Mouse (Mus musculus) mature B cell (primary cell): Measurements from ENCODE around the gene Kbtbd13.

Experiments used
- in situ Hi-C: fragments of 300-500 bp; cut with MboI; formaldehyde crosslinking; loops from 2 replicates; pipeline ENCODE4 v1.14.3; 2019

Gene Kbtbd13

GRCm38 (mm10) chr9:65391613-65391964 lies at the start of gene Kbtbd13:
Gene Kbtbd13 (minus strand): TSS chr9:65391652.
- in situ Hi-C loops: no loop called here

DNA sequence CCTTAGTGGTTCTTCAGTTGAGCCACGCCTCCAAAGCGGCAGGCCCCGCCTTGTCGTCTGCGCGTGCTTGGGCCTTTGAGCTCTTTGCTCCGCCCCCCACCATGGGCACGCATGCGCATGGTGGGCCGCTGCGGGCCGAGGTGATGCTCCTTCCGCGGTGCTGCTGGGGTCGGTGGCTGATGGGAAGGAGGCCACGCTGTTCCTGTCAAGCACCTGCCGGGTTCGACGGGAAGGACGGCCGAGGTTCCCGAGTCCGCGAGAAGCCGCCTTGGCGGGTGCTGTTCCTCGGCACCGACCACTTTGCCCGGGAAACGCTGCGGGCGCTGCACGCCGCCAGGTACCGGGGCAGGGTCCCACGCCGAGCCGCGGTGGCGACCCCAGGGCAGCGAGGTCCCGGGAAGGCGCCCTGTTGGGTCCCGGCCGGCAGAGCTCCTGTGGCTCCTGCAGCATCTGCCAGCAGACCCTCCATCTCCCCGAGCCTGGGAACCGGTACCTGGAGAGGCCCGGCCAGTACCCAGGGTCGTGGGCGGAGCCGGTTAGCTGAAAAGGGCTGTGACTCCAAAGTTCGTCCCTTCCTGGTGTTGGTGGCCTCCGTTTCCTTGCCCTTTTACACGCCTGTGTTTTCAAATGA lies 44.3 kb upstream of the Kbtbd13 start, which contains the start of gene Mtfmt:
TSS of gene Mtfmt (plus strand) at position 112 of the 631 bp plus-strand sequence.
- in situ Hi-C loops: no loop called here

DNA sequence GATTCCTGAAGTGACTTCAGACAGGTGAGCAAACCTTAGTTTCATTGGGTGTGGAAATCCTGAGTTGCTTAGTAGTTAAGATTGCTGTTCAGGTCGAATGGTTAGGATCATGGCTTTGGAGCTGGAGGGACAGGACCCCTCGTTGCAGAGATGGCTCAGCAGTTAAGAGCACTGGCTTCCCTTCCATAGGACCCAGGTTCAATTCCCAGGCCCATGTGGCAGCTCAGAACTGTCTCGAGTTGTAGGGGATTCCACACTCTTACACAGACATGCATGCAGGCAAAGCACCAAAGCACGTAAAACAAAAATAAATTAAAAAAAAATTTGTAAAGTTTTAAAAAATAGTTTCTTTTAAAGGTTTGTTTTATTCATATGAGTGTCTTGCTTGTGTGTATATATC lies 43.8 kb upstream of the Kbtbd13 start:
- in situ Hi-C loops: no loop called here

GRCm38 (mm10) chr9:65434140-65434539 lies 42.7 kb upstream of the Kbtbd13 start:
- in situ Hi-C loops: no loop called here

DNA sequence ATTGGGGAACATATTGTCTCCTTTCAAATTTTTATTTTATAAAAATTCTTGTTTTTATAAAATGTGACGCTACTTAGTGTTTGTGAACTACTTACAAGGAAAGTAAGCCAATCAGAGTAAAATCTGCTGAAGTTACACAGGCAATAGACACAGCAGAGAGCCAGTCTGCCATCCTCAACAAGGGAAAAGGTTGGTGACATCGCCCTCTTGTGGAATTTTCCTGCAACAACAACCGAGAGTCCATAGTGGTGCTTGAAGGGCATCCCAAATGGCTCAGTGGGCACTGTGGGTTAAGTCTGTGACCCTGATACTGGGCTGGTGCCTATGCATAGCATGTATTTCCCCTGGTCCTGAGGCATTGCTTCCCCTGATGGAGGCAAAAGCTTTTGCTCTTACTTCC lies 40.8 kb upstream of the Kbtbd13 start:
- in situ Hi-C loops: no loop called here

DNA sequence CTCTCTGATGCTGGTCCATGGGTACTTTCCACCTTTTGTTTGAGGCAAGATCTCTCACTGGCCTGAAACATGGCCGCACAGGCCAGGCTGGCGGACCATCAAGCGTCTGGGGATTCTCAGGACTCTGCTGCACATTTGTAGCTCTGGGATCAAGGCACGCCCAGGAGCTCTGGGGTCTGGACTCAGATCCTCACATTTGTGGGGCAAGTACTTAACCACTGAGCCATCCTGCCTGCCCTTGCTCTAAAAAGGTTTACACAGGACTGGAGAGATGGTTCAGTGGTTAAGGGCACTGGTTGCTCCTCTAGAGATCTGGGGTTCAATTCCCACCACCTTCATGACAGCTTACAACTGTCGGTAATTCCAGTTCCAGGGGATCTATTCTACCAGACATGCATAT lies 39.5 kb upstream of the Kbtbd13 start:
- in situ Hi-C loops: no loop called here

- in situ Hi-C loops: no loop called here
These were observed 38.9 kb upstream of the Kbtbd13 start for GRCm38 (mm10) chr9:65430401-65430800.

DNA sequence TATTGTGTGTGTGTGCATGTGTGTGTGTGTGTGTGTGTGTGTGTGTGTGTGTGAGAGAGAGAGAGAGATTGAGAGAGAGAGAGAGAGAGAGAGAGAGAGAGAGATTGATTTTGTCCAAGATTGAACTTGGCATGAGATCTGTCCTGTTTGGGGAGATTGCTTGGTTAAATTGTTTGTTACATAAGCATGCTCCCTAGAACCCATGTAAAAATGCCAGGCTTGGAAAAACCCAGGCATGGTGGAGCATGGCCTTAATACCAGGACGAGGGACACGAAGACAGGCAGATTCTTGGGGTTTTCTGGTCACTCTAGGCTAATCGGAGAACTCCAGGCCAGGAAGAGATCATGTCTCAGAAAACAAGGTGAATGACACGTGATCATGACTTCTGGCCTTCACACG lies 36.6 kb upstream of the Kbtbd13 start:
- in situ Hi-C loops: no loop called here

DNA sequence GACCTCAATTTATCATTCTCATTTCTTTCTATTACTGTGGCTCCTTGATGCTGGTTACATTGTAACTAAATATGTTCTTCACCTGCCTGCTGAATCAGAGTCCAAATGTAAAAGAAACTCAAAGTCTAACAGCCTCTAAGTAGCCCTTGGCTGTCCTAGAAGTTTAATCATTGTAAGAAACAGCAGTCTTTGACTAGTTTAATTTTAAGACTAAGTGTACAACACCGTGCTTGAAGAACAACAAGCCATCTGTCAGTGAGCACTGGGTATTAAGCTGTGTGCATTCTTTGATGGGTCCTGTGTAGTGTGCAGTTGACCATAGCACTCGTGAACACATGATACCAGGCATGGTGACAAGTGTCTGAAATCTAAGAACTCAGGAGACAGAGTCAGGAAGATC lies 36.1 kb upstream of the Kbtbd13 start:
- in situ Hi-C loops: no loop called here

DNA sequence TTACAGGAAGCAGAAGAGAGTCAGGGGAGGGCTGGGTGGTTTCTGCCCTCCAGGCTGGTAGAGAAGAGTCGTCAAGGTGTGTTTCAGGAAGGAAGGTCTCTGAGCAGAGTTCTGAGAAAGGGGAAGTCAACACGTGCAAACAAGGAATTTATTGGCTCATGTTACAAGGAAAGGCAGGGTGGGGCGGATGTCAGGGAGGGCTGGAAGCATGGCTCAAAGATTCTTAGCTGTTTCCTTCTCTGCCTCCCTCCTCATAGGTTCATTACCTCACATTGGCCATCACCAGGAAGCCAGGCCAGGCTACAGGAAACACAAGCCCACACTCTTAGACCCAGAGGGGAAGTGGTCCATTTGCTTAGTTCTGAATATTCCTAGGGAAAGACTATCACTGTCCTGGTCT lies 32.9 kb upstream of the Kbtbd13 start:
- in situ Hi-C loops: no loop called here

GRCm38 (mm10) chr9:65422760-65423501 lies 31.5 kb upstream of the Kbtbd13 start, which contains the start of gene Slc51b:
Gene Slc51b (minus strand): TSS chr9:65422955.
- in situ Hi-C loops: no loop called here

DNA sequence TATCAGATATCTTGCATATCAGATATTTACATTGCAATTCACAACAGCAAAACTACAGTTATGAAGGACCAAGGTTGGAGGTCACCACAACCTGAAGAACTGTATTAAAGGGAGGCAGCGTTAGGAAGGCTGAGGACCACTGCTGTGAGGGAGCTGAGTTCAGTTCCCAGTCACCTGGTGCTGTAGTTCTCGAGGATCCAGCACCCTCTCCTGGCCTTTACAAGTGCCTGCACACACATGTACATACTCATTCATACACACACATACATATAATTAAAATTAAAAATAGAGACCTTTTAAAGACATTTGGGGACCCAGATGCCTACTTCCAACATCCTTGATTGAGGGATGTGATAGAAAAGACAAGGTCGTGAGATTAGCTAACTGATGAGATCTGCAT lies 28.2 kb upstream of the Kbtbd13 start:
- in situ Hi-C loops: no loop called here

GRCm38 (mm10) chr9:65417738-65418137 lies 26.3 kb upstream of the Kbtbd13 start:
- in situ Hi-C loops: no loop called here

- in situ Hi-C loops: no loop called here
These were observed 19.9 kb upstream of the Kbtbd13 start for GRCm38 (mm10) chr9:65411326-65411725.

DNA sequence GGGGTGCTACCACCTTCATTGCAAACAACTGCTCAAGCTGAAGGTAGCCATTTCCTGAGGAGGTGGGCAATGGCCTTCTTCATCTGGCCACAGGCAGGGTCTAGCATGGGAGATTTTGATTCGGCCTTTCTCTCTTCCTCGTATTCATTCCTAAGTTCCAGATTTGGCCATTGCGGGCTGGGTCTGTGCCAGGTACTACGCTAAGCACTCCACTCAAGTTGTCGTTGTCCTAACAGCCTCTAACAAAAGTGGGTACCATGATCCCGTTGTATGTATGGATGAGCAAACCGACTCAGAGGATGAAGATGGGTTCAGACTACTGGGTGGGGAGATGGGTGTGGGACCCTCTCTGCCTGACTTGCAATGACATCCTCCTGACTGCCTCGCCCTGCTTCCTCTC lies 18.9 kb upstream of the Kbtbd13 start:
- in situ Hi-C loops: no loop called here

- in situ Hi-C loops: no loop called here
These were observed 17.4 kb upstream of the Kbtbd13 start for GRCm38 (mm10) chr9:65408871-65409295.

- in situ Hi-C loops: no loop called here
These were observed 16.4 kb upstream of the Kbtbd13 start for GRCm38 (mm10) chr9:65407861-65408260.

DNA sequence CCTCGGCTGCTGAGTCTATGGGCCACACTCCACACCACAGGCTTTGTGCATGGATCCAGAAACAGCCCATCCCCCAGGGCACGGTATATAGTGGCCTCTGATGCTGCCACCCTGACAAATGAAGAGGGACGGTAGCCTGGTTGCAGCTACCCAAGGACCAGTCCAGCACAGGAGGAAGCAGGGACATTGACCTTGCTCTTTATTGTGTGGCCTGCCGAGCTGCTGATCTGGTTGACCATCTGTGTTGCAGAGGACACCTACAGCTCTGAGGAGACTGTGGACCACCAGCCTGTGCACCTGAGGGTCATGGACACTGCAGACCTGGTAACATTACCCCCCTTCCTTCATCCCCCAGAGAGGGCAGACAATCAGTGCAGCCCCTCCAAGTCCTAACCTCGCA lies 15.9 kb upstream of the Kbtbd13 start:
- in situ Hi-C loops: no loop called here

DNA sequence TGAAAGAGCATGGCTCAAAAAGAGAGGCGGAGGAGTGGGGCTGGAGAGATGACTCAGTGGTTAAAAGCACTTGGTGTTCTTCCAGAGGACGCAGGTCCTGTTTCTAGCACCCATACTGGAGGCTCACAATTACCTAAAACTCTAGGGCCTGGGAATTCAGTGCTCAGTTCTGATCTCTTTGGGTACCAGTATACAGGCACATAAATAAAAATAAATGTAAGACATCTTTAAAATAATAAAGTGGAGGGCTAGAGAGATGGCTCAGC lies 13.7 kb upstream of the Kbtbd13 start:
- in situ Hi-C loops: no loop called here

GRCm38 (mm10) chr9:65404331-65405183 lies 13.1 kb upstream of the Kbtbd13 start:
- in situ Hi-C loops: no loop called here

DNA sequence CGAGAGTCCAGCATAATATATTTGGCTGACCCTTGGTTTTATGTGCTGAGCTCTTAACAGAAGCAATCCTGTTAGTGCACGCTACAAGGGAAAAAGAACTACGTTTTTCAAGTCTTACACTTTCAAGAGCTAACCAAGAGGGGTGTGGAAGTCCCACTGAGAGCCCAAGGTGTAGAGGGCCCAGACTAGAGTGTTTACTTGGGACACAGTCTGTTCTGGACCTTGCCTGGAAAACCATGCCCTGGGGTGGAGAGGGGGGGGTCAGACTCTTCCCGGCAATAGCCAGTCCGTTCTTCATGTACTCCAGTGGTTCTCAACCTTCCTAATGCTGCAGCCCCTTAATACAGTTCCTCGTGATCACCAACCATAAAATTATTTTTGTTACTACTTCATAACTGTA lies 8.5 kb upstream of the Kbtbd13 start:
- in situ Hi-C loops: no loop called here

DNA sequence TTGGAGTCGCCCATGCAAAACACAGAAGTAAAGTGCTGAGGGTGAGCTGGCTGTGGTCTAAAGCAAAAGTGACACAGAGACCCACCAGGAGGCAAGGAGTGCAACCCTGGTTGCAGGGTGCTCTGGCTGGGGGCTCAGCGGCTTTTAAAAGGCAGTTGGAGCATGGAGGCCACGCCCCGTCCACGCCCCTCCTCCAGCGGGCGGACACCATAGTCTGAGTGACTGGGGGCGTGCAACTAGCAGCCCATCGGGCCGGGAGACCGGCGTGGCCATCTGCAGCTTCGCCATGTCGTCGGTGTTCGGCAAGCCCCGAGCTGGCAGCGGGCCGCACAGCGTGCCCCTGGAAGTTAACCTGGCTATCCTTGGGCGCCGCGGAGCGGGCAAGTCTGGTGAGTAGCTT lies 6.8 kb upstream of the Kbtbd13 start, which contains the start of gene Rasl12:
TSS of gene Rasl12 (plus strand) at position 228 of the 400 bp plus-strand sequence.
- in situ Hi-C loops: no loop called here

- in situ Hi-C loops: no loop called here
These were observed 2.9 kb upstream of the Kbtbd13 start for GRCm38 (mm10) chr9:65394360-65394759.
